Mouse (Mus musculus): Measurements from ENCODE around the gene Acbd6. TPM values are rescaled to one million over a fixed set of nuclear protein-coding genes. Genes with fewer than 3 reads are reported as not detected.

Acbd6 gene
- polyA plus RNA-seq, 1 experiment, result 95.9 TPM

- Histone ChIP-seq H3K27me3 (ENCODE audit: control insufficient read depth, insufficient read depth, low read length) (no peaks in the 10 kb centered on the region), H3K4me1 (ENCODE audit: control insufficient read depth, insufficient read depth, insufficient read length, low read length) (peaks cover 3% of the 10 kb centered on the region; the same call in 1 of the 2 replicates), H3K36me3 (ENCODE audit: control insufficient read depth, insufficient read depth, low read length) (no peaks in the 10 kb centered on the region), H3K4me3 (ENCODE audit: low read depth, low read length) (no peak overlapping the region), H3K27ac (ENCODE audit: insufficient read depth, low read depth, low read length) (no peak overlapping the region)
- TF ChIP-seq POLR2A (IDR thresholded peaks at IDR 0.05; ENCODE audit: low read depth, low read length), result no peak
- no peak for TF ChIP-seq CTCF (IDR thresholded peaks at IDR 0.05; ENCODE audit: extremely low read depth, insufficient read length, insufficient replicate concordance, low read depth, low read length)
- 53% methylated on average over 10 of the region's 10 CpGs for WGBS
These were observed 88.7 kb downstream of the Acbd6 start for GRCm38 (mm10) chr1:155646345-155647307.

GRCm38 (mm10) chr1:155650121-155650846 is 92.4 kb downstream of the Acbd6 start:
- H3K27ac ChIP-seq (ENCODE audit: insufficient read depth, low read depth, low read length), result no peak overlapping the region
- no peaks in the 10 kb centered on the region for H3K27me3 ChIP-seq (ENCODE audit: control insufficient read depth, insufficient read depth, low read length)
- H3K4me3 ChIP-seq (ENCODE audit: low read depth, low read length), result no peak overlapping the region
- WGBS, result 75% methylated on average over 9 of the region's 9 CpGs
- peaks cover 3% of the 10 kb centered on the region; the same call in 1 of the 2 replicates for H3K4me1 ChIP-seq (ENCODE audit: control insufficient read depth, insufficient read depth, insufficient read length, low read length)
- TF ChIP-seq CTCF (IDR thresholded peaks at IDR 0.05; ENCODE audit: extremely low read depth, insufficient read length, insufficient replicate concordance, low read depth, low read length) (no peak), POLR2A (IDR thresholded peaks at IDR 0.05; ENCODE audit: low read depth, low read length) (no peak)
- H3K36me3 ChIP-seq (ENCODE audit: control insufficient read depth, insufficient read depth, low read length), result no peaks in the 10 kb centered on the region

DNA sequence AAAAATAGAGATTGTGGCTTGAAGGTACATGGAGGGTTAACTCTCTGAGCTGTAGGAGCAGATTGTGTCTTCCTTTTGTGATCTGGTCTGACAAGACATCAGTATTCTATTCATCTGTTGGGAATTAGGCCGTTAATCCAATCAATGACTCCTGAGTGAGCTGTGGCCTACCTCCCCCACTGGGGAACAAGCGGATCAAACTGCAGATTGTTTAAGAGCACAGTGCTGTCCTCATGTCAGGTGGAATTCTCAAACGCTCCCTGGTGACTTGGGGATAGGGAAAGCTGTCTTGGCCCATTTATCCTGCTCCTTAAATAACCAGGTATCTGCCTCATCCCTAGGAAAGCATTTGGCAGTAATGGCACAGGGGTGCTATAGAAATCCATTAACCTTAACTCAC is 97.0 kb downstream of the Acbd6 start:
- Histone ChIP-seq H3K27me3 (ENCODE audit: control insufficient read depth, insufficient read depth, low read length) (no peaks in the 10 kb centered on the region), H3K4me1 (ENCODE audit: control insufficient read depth, insufficient read depth, insufficient read length, low read length) (no peaks in the 10 kb centered on the region), H3K4me3 (ENCODE audit: low read depth, low read length) (no peak overlapping the region), H3K36me3 (ENCODE audit: control insufficient read depth, insufficient read depth, low read length) (no peaks in the 10 kb centered on the region), H3K27ac (ENCODE audit: insufficient read depth, low read depth, low read length) (no peak overlapping the region)
- WGBS, result 84% methylated on average over 3 of the region's 3 CpGs
- TF ChIP-seq CTCF (IDR thresholded peaks at IDR 0.05; ENCODE audit: extremely low read depth, insufficient read length, insufficient replicate concordance, low read depth, low read length), result no peak
- TF ChIP-seq POLR2A (IDR thresholded peaks at IDR 0.05; ENCODE audit: low read depth, low read length), result no peak

DNA sequence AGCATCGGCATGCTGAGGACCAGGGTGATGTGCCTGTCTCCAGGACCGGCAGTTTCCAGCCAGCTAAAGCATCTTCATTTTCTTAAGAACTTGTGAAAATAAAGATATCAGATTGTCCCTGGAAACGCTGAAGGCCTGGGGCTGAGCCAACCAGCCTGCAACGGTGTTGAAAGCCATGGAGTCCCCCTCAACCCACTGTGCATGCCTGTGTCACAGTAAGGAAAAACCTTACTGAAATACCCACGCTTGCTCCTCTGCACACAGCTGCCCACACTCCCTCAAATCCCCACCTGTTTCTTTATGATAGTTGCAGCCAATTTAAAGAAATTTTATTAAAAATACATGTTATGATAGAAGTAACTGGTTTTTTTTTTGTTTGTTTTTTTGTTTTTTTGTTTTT is 98.4 kb downstream of the Acbd6 start:
- H3K36me3 ChIP-seq (ENCODE audit: control insufficient read depth, insufficient read depth, low read length), result no peaks in the 10 kb centered on the region
- TF ChIP-seq CTCF (IDR thresholded peaks at IDR 0.05; ENCODE audit: extremely low read depth, insufficient read length, insufficient replicate concordance, low read depth, low read length) (no peak), POLR2A (IDR thresholded peaks at IDR 0.05; ENCODE audit: low read depth, low read length) (no peak)
- no peak overlapping the region for H3K4me3 ChIP-seq (ENCODE audit: low read depth, low read length)
- H3K27me3 ChIP-seq (ENCODE audit: control insufficient read depth, insufficient read depth, low read length), result no peaks in the 10 kb centered on the region
- H3K4me1 ChIP-seq (ENCODE audit: control insufficient read depth, insufficient read depth, insufficient read length, low read length), result no peaks in the 10 kb centered on the region
- no peak overlapping the region for H3K27ac ChIP-seq (ENCODE audit: insufficient read depth, low read depth, low read length)
- WGBS, result 78% methylated on average over 5 of the region's 5 CpGs

DNA sequence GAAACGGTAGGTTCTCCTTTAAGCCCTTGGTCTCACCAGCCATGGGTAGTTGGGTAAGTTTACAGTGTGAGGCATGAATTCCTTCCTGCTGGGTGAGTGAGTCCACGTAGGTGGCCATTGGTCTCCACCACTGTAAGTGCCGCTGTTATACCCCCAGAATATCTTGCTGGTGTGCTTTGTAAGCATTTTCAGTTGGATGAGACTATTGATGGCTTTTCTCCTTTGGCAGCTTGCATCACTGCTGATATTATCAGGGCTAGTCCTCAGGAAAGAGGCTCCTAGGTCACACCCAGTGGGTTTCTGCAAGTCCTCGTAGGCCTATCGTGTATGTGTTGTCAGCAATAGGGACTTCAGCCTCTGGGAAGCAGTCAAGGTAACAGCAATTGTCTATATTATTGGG is 106.1 kb downstream of the Acbd6 start:
- WGBS, result 79% methylated on average over 5 of the region's 5 CpGs
- H3K27me3 ChIP-seq (ENCODE audit: control insufficient read depth, insufficient read depth, low read length), result no peaks in the 10 kb centered on the region
- H3K4me3 ChIP-seq (ENCODE audit: low read depth, low read length), result no peak overlapping the region
- no peak overlapping the region for H3K27ac ChIP-seq (ENCODE audit: insufficient read depth, low read depth, low read length)
- TF ChIP-seq CTCF (IDR thresholded peaks at IDR 0.05; ENCODE audit: extremely low read depth, insufficient read length, insufficient replicate concordance, low read depth, low read length) (no peak), POLR2A (IDR thresholded peaks at IDR 0.05; ENCODE audit: low read depth, low read length) (no peak)
- no peaks in the 10 kb centered on the region for H3K4me1 ChIP-seq (ENCODE audit: control insufficient read depth, insufficient read depth, insufficient read length, low read length)
- H3K36me3 ChIP-seq (ENCODE audit: control insufficient read depth, insufficient read depth, low read length), result no peaks in the 10 kb centered on the region

DNA sequence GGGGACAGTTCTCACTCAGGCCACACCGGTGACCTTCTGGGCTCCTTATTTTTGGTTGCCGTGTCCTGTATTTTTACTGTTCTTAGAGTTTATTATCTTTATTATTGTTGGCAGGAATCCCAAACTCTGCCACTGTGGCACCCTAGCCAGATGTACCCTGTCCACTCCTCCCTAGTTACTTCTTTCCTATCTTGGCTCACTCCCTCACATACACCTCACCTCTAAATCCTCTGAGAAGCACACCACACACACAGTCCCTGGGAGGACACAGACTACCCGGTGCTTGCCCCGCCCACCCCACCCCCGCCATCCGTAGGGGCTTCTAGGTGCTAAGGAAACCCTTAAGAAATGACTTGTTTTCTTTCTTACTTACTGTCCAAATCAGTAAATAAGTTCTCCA is 117.7 kb downstream of the Acbd6 start:
- 48% methylated on average over 6 of the region's 6 CpGs for WGBS
- Histone ChIP-seq H3K4me1 (ENCODE audit: control insufficient read depth, insufficient read depth, insufficient read length, low read length) (no peaks in the 10 kb centered on the region), H3K27me3 (ENCODE audit: control insufficient read depth, insufficient read depth, low read length) (no peaks in the 10 kb centered on the region), H3K4me3 (ENCODE audit: low read depth, low read length) (no peak overlapping the region), H3K27ac (ENCODE audit: insufficient read depth, low read depth, low read length) (no peak overlapping the region), H3K36me3 (ENCODE audit: control insufficient read depth, insufficient read depth, low read length) (no peaks in the 10 kb centered on the region)
- TF ChIP-seq POLR2A (IDR thresholded peaks at IDR 0.05; ENCODE audit: low read depth, low read length) (no peak), CTCF (IDR thresholded peaks at IDR 0.05; ENCODE audit: extremely low read depth, insufficient read length, insufficient replicate concordance, low read depth, low read length) (no peak)

Data from small intestine, adult 2 months (tissue).